Mouse (Mus musculus) splenic B cell, adult 2 months (primary cell): ENCODE measurements around the gene Il1a.

Source experiments
- DNase-seq: peaks from one replicate; pipeline ENCODE4 v3.0.0-alpha.2; 2011; ENCODE audit warnings: low read depth, low spot score
- H3K27me3 ChIP-seq: 2 replicates; pipeline ENCODE4 v1.6.1; 2012; ENCODE audit warnings: mild to moderate bottlenecking, low read length, moderate library complexity, mixed read lengths; ENCODE audit not compliant: control insufficient read depth, poor library complexity, insufficient read depth, severe bottlenecking
- H3K36me3 ChIP-seq: 2 replicates; pipeline ENCODE4 v1.6.1; 2012; ENCODE audit warnings: mild to moderate bottlenecking, low read length, moderate library complexity, mixed read lengths; ENCODE audit not compliant: control insufficient read depth, poor library complexity, insufficient read depth, severe bottlenecking

Il1a gene

DNA sequence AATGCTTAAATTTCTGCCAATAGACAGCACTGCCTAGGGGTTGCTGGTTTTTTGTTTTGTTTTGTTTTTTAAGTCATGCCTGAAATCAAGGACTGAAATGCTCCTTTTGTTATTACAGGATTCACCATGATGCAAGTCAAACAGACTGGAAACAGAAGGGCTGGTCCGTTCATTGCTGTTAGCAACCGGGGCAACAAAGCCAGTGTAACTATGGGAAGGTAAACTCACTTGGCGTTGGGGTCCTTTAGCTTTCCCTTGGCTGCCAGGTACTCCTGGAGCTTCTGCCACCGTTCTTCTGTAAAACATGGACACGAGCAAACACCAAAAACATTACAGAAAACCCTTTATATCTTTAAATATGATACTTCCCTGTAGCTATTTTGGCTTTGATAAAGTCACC lies 13.7 kb downstream of the Il1a start:
- DNase-seq, result no peak
- H3K27me3 ChIP-seq, result no peaks in the 10 kb centered on the region; the same call in 1 of the 2 replicates
- H3K36me3 ChIP-seq, result no peaks in the 10 kb centered on the region

GRCm38 (mm10) chr2:129295075-129295474 lies 14.7 kb downstream of the Il1a start:
- Histone ChIP-seq H3K27me3 (no peaks in the 10 kb centered on the region; the same call in 1 of the 2 replicates), H3K36me3 (no peaks in the 10 kb centered on the region)
- DNase-seq, result no peak

DNA sequence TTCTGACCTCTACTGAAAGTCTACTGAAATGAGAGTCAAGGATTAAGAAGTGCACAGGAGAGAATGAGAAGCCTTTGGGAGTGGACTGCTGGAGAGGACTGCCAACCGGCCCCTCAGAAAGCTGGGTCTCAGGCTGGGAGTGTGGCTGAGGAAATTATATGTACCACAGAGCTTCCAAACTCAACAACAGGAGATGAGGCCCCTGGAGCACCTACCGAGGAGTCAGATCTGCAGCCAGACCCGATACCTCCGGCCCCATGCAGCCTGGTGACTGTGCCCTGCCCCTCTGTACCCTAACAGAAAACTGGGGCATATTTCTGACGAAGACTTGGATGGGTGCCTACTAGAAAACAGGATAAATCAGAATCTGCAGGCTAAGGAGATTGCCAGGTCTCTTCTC lies 35.9 kb downstream of the Il1a start:
- no peak for DNase-seq

DNA sequence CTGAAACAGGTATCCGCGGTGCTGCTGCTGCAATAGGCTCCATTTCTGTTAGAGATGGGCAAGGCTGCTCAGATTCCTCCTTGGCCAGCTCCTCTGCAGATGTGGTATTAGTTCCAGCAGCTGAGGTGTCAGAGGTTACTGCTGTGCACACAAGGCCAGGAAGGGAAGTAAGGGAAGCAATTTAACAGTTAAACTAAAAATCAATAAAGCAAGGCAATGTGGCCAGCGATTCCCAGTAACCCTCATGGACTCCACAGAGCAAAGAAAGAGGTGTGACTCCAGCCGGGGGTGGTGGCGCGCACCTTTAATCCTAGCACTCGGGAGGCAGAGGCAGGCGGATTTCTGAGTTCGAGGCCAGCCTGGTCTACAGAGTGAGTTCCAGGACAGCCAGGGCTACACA lies 39.2 kb downstream of the Il1a start:
- DNase-seq, result no peak

More for the DNA sequence above, 35.9 kb downstream of the Il1a start:
- no peaks in the 10 kb centered on the region for H3K36me3 ChIP-seq
- H3K27me3 ChIP-seq, result no peaks in the 10 kb centered on the region

DNA sequence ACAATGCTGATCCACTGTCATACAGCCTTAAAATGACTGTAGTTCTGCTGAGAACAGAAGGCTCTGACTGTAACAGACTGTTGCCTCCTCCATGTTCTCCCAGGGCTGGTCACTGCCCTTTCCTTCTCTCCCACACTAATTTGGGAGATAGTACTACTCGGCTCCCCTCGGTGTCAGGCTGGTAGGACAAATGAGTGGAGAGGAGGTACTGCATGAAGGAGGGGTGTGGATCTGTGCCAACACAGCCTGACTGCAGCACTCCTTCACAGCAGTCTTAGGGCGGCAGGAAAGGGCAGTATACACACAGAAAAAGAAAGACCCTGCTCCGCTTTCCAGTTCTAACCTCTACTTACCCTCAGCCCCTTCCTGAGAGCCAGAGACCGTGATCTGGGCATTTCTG lies 39.8 kb downstream of the Il1a start:
- H3K27me3 ChIP-seq, result no peaks in the 10 kb centered on the region
- no peak for DNase-seq
- no peaks in the 10 kb centered on the region for H3K36me3 ChIP-seq

More for the DNA sequence above, 39.2 kb downstream of the Il1a start:
- Histone ChIP-seq H3K27me3 (no peaks in the 10 kb centered on the region), H3K36me3 (no peaks in the 10 kb centered on the region)

- no peaks in the 10 kb centered on the region for H3K36me3 ChIP-seq
- no peaks in the 10 kb centered on the region for H3K27me3 ChIP-seq
- no peak for DNase-seq
Observed at GRCm38 (mm10) chr2:129269161-129269643, 40.6 kb downstream of the Il1a start.

DNA sequence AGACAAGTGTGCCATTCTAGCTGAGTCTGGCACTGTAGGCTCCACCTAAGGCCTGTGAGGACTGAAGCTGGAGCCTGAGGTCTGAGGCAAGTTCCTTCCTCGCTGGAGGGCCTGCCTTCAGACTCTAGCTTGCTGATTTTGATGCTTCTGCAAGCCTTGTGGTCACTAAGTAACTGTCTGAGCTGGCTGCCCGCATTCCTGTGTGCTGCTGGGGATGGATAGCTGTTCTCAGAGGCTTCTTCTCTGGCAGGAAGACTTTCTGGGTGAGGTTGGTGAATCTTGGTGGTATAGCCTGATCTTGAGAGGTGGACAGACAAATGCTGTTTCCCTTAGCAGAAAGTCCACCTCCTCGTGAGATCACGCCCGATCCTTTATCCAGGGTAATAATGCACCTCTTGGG lies 42.0 kb downstream of the Il1a start:
- no peak for DNase-seq
- no peaks in the 10 kb centered on the region for H3K36me3 ChIP-seq
- no peaks in the 10 kb centered on the region for H3K27me3 ChIP-seq

DNA sequence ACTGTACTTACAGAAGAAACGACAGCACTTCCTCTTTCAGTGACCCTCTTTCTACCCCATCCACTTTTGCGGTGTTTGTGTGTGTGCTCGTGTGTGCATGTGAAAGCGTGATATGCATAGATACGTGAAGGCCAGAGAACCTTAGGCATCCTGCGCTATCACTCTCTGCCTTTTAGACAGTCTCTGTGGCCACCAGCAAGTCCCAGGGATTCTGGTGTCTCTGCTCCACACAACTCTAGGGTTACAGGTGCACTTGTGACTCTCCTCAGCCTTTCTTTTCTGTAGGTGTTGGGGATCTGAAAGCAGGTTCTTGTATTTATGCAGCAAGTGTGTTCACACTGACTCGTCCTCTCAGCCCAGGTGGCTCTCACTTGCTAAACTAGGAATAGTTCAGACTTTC lies 44.5 kb downstream of the Il1a start:
- no peaks in the 10 kb centered on the region for H3K36me3 ChIP-seq
- H3K27me3 ChIP-seq, result no peaks in the 10 kb centered on the region
- DNase-seq, result no peak

DNA sequence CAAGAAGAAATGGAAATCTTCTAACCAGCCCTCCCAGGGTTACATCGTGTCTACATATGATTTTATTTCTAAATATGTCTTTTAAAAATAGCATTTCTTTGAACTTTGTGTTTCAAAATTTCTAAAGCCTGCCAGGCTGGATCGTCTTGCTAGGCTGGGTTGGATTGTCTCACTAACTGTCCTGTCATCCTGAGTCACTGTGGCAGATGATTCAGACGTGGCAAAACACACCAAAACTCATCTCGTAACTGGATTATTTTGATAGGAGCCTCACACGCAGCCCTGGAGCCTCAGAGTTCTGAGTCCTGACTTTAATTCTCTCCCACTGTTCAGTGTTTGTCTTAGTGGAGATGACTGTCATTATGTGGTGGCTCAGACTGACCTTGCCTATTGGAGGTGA lies 46.7 kb downstream of the Il1a start:
- DNase-seq, result no peak
- Histone ChIP-seq H3K27me3 (no peaks in the 10 kb centered on the region), H3K36me3 (no peaks in the 10 kb centered on the region)

GRCm38 (mm10) chr2:129261151-129261794 lies 48.5 kb downstream of the Il1a start:
- no peaks in the 10 kb centered on the region for H3K36me3 ChIP-seq
- DNase-seq, result no peak
- no peaks in the 10 kb centered on the region for H3K27me3 ChIP-seq

GRCm38 (mm10) chr2:129260646-129261045 lies 49.1 kb downstream of the Il1a start:
- no peaks in the 10 kb centered on the region for H3K27me3 ChIP-seq
- no peaks in the 10 kb centered on the region for H3K36me3 ChIP-seq
- DNase-seq, result no peak

DNA sequence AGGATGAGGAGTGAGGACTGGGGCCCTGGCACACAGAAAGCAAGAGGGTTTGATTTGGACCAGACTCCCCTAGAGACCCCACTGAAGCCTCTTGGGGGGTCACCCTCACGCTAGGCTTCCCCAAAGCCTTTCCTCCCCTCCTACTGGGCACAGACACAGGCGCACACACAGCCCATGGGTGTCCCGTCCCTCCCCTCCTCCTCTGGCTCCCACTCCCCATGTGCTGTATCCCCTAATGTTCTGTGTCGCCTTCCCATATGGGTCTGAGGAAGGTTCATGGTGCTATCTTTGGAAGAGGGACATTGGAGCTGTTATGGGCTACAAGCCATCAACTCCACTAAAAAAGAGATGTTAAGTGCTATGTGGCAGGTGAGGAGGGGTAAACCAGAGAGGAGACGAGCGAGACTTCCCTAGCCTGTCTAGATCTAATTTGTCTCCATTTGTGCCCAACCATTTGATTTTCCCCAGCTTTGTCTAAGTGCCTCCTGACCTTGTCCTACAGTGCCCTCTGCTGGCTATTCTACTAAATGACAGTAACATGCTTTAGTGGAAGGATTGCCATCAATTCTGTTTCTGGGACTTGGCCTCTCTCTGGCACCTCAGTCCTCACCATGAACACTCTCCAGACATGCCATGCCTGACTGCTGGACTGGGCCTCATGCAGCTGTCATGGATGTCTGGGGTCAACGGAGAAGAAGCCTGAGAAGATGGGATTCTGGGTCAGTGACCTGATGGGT lies 51.1 kb downstream of the Il1a start:
- DNase-seq, result peak; percentile 90
- no peaks in the 10 kb centered on the region for H3K27me3 ChIP-seq
- no peaks in the 10 kb centered on the region for H3K36me3 ChIP-seq

- H3K27me3 ChIP-seq, result no peaks in the 10 kb centered on the region
- peak; percentile 41 for DNase-seq
- H3K36me3 ChIP-seq, result no peaks in the 10 kb centered on the region
Observed at GRCm38 (mm10) chr2:129258056-129258455, 51.7 kb downstream of the Il1a start.

DNA sequence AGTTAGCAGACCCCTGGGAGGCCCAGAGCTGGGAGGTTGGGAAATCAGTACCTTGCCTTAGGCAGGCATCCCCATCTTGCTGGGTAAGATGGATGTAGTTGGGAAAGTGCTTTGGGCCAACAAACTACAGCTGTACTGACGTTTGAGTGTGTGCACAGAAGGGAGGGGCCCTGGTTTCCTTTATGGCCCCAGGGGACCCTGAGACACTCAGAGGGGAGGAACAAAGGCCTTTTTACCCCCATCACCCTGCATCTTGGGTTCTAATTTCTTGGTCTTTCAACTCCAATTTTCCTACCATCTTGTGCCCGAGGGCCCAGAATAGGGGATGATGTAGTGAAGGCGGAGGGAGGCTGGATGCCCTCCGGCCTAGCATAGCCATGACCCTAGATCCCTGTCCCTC lies 53.8 kb downstream of the Il1a start:
- H3K27me3 ChIP-seq, result no peaks in the 10 kb centered on the region
- no peaks in the 10 kb centered on the region for H3K36me3 ChIP-seq
- peak; percentile 71 for DNase-seq

- no peaks in the 10 kb centered on the region for H3K36me3 ChIP-seq
- no peaks in the 10 kb centered on the region for H3K27me3 ChIP-seq
- DNase-seq, result no peak
Observed at GRCm38 (mm10) chr2:129254076-129254475, 55.7 kb downstream of the Il1a start.
